Mouse (Mus musculus) megakaryocyte, embryonic 14.5 days (primary cell): ENCODE data around the gene Nav1.

ENCODE experiments used
- FLI1 ChIP-seq: IDR thresholded peaks from 2 replicates; pipeline ENCODE4 v1.6.1; 2012; ENCODE audit warnings: low read length, inconsistent platforms, mixed read lengths
- GATA1 ChIP-seq: IDR thresholded peaks from 3 replicates; pipeline ENCODE4 v1.6.1; 2012; ENCODE audit warnings: mixed read lengths, low read length, inconsistent platforms, borderline replicate concordance

DNA sequence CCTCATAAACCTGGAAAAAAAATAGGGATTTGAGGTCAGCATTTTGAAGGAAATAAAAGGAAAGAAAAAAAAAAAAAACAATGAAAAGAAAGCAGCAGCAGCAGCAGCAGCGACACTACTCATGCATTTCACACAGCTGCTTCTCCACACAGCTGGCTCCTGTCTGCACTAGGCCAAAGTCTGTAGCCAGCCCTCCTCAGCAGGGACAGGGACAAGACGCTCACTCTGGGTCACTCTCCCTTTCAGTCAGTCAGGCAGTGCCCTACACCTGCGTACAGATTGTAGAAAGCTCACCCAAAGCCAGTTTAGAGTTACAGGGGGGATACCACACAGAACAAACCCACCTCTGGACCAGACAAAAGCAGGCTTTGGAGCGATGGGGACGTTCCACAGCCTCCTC, 149.2 kb downstream of the Nav1 start:
- TF ChIP-seq GATA1 (no peak), FLI1 (no peak)
